In genomic region chr15:89149271-89150040, GRCm38 (mm10) we compare ENCODE assay signal across 8 mouse cellular contexts. TPM values are rescaled to one million over a fixed set of nuclear protein-coding genes. Genes with fewer than 3 reads are reported as not detected.
DNase-seq lines count a peak whose midpoint lies in the region; ATAC-seq lines count a peak whose summit lies in the region.

Gene Mapk11 (minus strand): TSS chr15:89149628.

- H3K9me3 ChIP-seq in forebrain, embryonic 15.5 days: no peaks in the 10 kb centered on the region
- H3K9me3 ChIP-seq in limb, embryonic 13.5 days: no peaks in the 10 kb centered on the region
- H3K9me3 ChIP-seq in midbrain, embryonic 14.5 days (ENCODE audit: control insufficient read depth, low read length): no peaks in the 10 kb centered on the region

- peaks cover 11% of the 10 kb centered on the region for H3K36me3 ChIP-seq in forebrain, embryonic 15.5 days
- peaks cover 9% of the 10 kb centered on the region for H3K36me3 ChIP-seq in limb, embryonic 13.5 days
- H3K36me3 ChIP-seq in midbrain, embryonic 14.5 days (ENCODE audit: control insufficient read depth, insufficient read depth, low read length): peaks cover 25% of the 10 kb centered on the region

- peak; percentile 51 for DNase-seq in adrenal gland, adult 2 months
- no peak for DNase-seq in adrenal gland, adult 8-10 months
- peak; percentile 71 for DNase-seq in R1 (ENCODE audit: low read depth, low spot score)
- peak; percentile 81 for DNase-seq in midbrain, embryonic 14.5 days
- peak; percentile 82 for DNase-seq in thymus, postnatal 14 days

- peaks cover 45% of the 10 kb centered on the region for H3K4me1 ChIP-seq in forebrain, embryonic 15.5 days
- H3K4me1 ChIP-seq in limb, embryonic 13.5 days: peaks cover 34% of the 10 kb centered on the region
- peaks cover 39% of the 10 kb centered on the region for H3K4me1 ChIP-seq in midbrain, embryonic 14.5 days (ENCODE audit: control insufficient read depth, insufficient read depth, low read length)

- peak within 1 kb of the TSS; percentile 88 for H3K27ac ChIP-seq in forebrain, embryonic 15.5 days (replicated peaks)
- H3K27ac ChIP-seq in limb, embryonic 13.5 days: peak within 1 kb of the TSS; percentile 15; the same call in 1 of the 2 replicates
- peak within 1 kb of the TSS; percentile 90 for H3K27ac ChIP-seq in midbrain, embryonic 14.5 days (replicated peaks; ENCODE audit: low read depth, low read length)

- WGBS in forebrain, embryonic 15.5 days: under 1% methylated on average over 61 of the region's 61 CpGs
- WGBS in limb, embryonic 13.5 days: under 1% methylated on average over 58 of the region's 61 CpGs
- WGBS in midbrain, embryonic 14.5 days: under 1% methylated on average over 59 of the region's 61 CpGs

- peak within 1 kb of the TSS; percentile 84 for H3K4me2 ChIP-seq in forebrain, embryonic 15.5 days (replicated peaks)
- peak within 1 kb of the TSS; percentile 97 for H3K4me2 ChIP-seq in limb, embryonic 13.5 days (replicated peaks)
- H3K4me2 ChIP-seq in midbrain, embryonic 14.5 days (ENCODE audit: low read length): peak within 1 kb of the TSS; percentile 79

- no peaks in the 10 kb centered on the region for H3K27me3 ChIP-seq in forebrain, embryonic 15.5 days
- peaks cover 39% of the 10 kb centered on the region for H3K27me3 ChIP-seq in limb, embryonic 13.5 days
- H3K27me3 ChIP-seq in midbrain, embryonic 14.5 days (ENCODE audit: control insufficient read depth, insufficient read depth, low read length): no peaks in the 10 kb centered on the region

- peak; percentile 67 for ATAC-seq in forebrain, embryonic 15.5 days (replicated peaks)
- ATAC-seq in inflammation-experienced regulatory T-cells, adult 6 months: peak; percentile 63
- peak; percentile 69 for ATAC-seq in limb, embryonic 13.5 days (ENCODE audit: low FRiP score, low read depth)
- peak; percentile 66 for ATAC-seq in midbrain, embryonic 14.5 days (ENCODE audit: low FRiP score, low TSS enrichment)

- H3K9ac ChIP-seq in forebrain, embryonic 15.5 days (replicated peaks): peak within 1 kb of the TSS; percentile 80
- peak within 1 kb of the TSS; percentile 73 for H3K9ac ChIP-seq in limb, embryonic 13.5 days
- H3K9ac ChIP-seq in midbrain, embryonic 14.5 days (replicated peaks; ENCODE audit: low read length): peak within 1 kb of the TSS; percentile 90

- H3K4me3 ChIP-seq in forebrain, embryonic 15.5 days: peak within 1 kb of the TSS; percentile 78
- peak within 1 kb of the TSS; percentile 70 for H3K4me3 ChIP-seq in limb, embryonic 13.5 days
- H3K4me3 ChIP-seq in midbrain, embryonic 14.5 days (replicated peaks; ENCODE audit: low read depth, low read length): peak within 1 kb of the TSS; percentile 73

RNA-seq across cellular contexts. Expression of gene Mapk11, which starts in this region (rescaled TPM):
- 1 to 10 TPM; 2.5 to 3.6 TPM for total RNA-seq in adrenal gland, adult 2 months (2021)
- polyA plus RNA-seq in adrenal gland, adult 2 months (2012; rRNA removed): 4.1 and 4.4 TPM in 2 replicates
- total RNA-seq in adrenal gland, adult 8-10 months (2022): 1 to 10 TPM; 4.6 to 7.7 (median 6.3) TPM
- 42.8 and 42.9 TPM in 2 replicates for polyA plus RNA-seq in forebrain, embryonic 15.5 days (2015; fragmentation: Nextera tagmentation; extraction: Ambion mirVana)
- polyA plus RNA-seq in inflammation-experienced regulatory T-cells, adult 6 months (2017; shearing (Covaris generic)): 10 to 100 TPM in 2 of 3 experiments, 1 to 10 TPM in 1; 8.2 to 23.6 (median 21.4) TPM
- 8.4 and 10.4 TPM in 2 replicates for polyA plus RNA-seq in limb, embryonic 13.5 days (2015; fragmentation: Nextera tagmentation; extraction: Ambion mirVana)
- polyA plus RNA-seq in midbrain, embryonic 14.5 days (2014; fragmentation: Nextera tagmentation; extraction: Ambion mirVana): 23.7 and 27.9 TPM in 2 replicates

Comparison
In these comparisons a context has a peak if more than half of its experiments do, and no peak if none do; other contexts are left out.
1. H3K27ac ChIP-seq: peak in every context shown above with its lines; median percentile 90 in midbrain, embryonic 14.5 days; 88 in forebrain, embryonic 15.5 days; 15 in limb, embryonic 13.5 days.